8 mouse cellular contexts compared by ENCODE assay signal in the genomic region with DNA sequence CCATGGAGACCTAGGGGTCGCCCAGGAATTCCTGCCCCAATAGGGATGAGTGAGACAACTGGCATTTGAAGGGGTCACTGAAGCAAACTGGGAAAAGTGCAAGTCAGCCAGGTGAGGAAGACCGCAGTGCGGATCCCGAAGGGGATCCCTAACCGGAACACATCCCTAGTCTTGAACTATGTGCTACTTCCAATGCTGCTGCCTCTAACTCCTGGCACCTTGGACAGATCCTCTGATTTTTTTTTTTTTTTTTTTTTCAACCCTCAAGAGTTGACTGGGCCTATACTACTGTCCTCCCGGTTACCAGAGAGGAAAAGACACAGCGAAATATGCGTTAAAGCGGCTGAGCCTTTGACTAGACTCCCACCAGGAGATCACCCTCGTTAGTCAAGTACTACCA. TPM values are rescaled to one million over a fixed set of nuclear protein-coding genes. Genes with fewer than 3 reads are reported as not detected.
DNase-seq lines count a peak whose midpoint lies in the region; ATAC-seq and TF ChIP-seq lines count a peak whose summit lies in the region.

No protein-coding gene starts in this region.

- TF ChIP-seq EP300 in CH12.LX (IDR thresholded peaks at IDR 0.05; ENCODE audit: low read length): no peak

- intact Hi-C loops in heart, postnatal 36 days (cut with DNase I): no loop called here

- no peak for ATAC-seq in heart, embryonic 11.5 days (replicated peaks; ENCODE audit: insufficient number of reproducible peaks, low FRiP score, low TSS enrichment)
- no peak for ATAC-seq in forebrain, embryonic 16.5 days
- ATAC-seq in liver, embryonic 16.5 days (ENCODE audit: low read depth): no peak

- WGBS in heart, embryonic 11.5 days (ENCODE audit: insufficient replicate concordance): 6% methylated on average over 10 of the region's 10 CpGs
- under 1% methylated on average over 10 of the region's 10 CpGs for WGBS in forebrain, embryonic 16.5 days
- WGBS in liver, embryonic 16.5 days (ENCODE audit: insufficient replicate concordance): 15% methylated on average over 10 of the region's 10 CpGs

- peaks cover 8% of the 10 kb centered on the region for H3K4me1 ChIP-seq in heart, embryonic 11.5 days (ENCODE audit: control insufficient read depth, insufficient read depth, low read length)
- H3K4me1 ChIP-seq in CH12.LX (ENCODE audit: control insufficient read depth in 1 of 2, insufficient read depth in 2 of 2): peaks cover 15 to 44% of the 10 kb centered on the region in 2 experiments; a peak in 3 of 4 replicates
- peaks cover 48% of the 10 kb centered on the region for H3K4me1 ChIP-seq in forebrain, embryonic 16.5 days (replicated peaks; ENCODE audit: control insufficient read depth, insufficient read depth, low read length)
- H3K4me1 ChIP-seq in liver, embryonic 16.5 days (ENCODE audit: control insufficient read depth, low read depth, low read length): peaks cover 6% of the 10 kb centered on the region

- peaks cover 54% of the 10 kb centered on the region for H3K27me3 ChIP-seq in heart, embryonic 11.5 days (ENCODE audit: control insufficient read depth, insufficient read depth, low read length)
- no peaks in the 10 kb centered on the region for H3K27me3 ChIP-seq in CH12.LX (replicated peaks)
- no peaks in the 10 kb centered on the region for H3K27me3 ChIP-seq in forebrain, embryonic 16.5 days (replicated peaks; ENCODE audit: control insufficient read depth, insufficient read depth, low read length)
- peaks cover 66% of the 10 kb centered on the region for H3K27me3 ChIP-seq in liver, embryonic 16.5 days (ENCODE audit: control insufficient read depth, insufficient read depth, low read depth, low read length)

- no peak overlapping the region for H3K9ac ChIP-seq in heart, embryonic 11.5 days (ENCODE audit: low read depth, low read length)
- no peak overlapping the region for H3K9ac ChIP-seq in CH12.LX (ENCODE audit: insufficient read depth, low read depth)
- peak overlapping the region; percentile 90 for H3K9ac ChIP-seq in forebrain, embryonic 16.5 days (replicated peaks; ENCODE audit: low read depth, low read length)
- H3K9ac ChIP-seq in liver, embryonic 16.5 days (ENCODE audit: low read depth, low read length): no peak overlapping the region

- TF ChIP-seq RAD21 in CH12.LX (IDR thresholded peaks at IDR 0.05; ENCODE audit: low read depth, low read length): no peak

- no peak for TF ChIP-seq CTCF in CH12.LX (conservative IDR thresholded peaks at IDR 0.05 in 1 of 2, IDR thresholded peaks at IDR 0.05 in 1 of 2; ENCODE audit: low read depth in 2 of 2, low read length in 2 of 2)

- no peak for DNase-seq in heart, postnatal 36 days
- DNase-seq in CH12.LX (ENCODE audit: extremely low read depth): no peak
- DNase-seq in gastrocnemius, postnatal 25 days: no peak
- DNase-seq in adrenal gland, postnatal 25 days: no peak
- DNase-seq in adipocyte (ENCODE audit: low spot score): no peak

- peak overlapping the region; percentile 88 for H3K4me2 ChIP-seq in heart, embryonic 11.5 days
- H3K4me2 ChIP-seq in CH12.LX (ENCODE audit: insufficient read depth, low read depth, poor library complexity, severe bottlenecking): no peak overlapping the region
- H3K4me2 ChIP-seq in forebrain, embryonic 16.5 days (ENCODE audit: low read length): peak overlapping the region; percentile 64
- peak overlapping the region; percentile 54 for H3K4me2 ChIP-seq in liver, embryonic 16.5 days (ENCODE audit: low read depth, low read length)

- in situ Hi-C loops in CH12.LX (cut with MboI; ENCODE audit: low pct_ligation_motif_present, low pct_unique_long_range_greater_than_20kb, low sequenced_read_pairs): no loop called here

- no peaks in the 10 kb centered on the region for H3K36me3 ChIP-seq in heart, embryonic 11.5 days (ENCODE audit: control insufficient read depth, insufficient read depth, low read length)
- peaks cover 20 to 59% of the 10 kb centered on the region in 2 experiments for H3K36me3 ChIP-seq in CH12.LX (replicated peaks in 1 of 2; ENCODE audit: control insufficient read depth in 1 of 2, insufficient read depth in 1 of 2, low read length in 1 of 2)
- peaks cover 20% of the 10 kb centered on the region for H3K36me3 ChIP-seq in forebrain, embryonic 16.5 days (ENCODE audit: control insufficient read depth, insufficient read depth)
- H3K36me3 ChIP-seq in liver, embryonic 16.5 days (ENCODE audit: control insufficient read depth, insufficient read depth): no peaks in the 10 kb centered on the region

- peak overlapping the region; percentile 58 for H3K4me3 ChIP-seq in heart, embryonic 11.5 days (ENCODE audit: low read depth, low read length)
- no peak overlapping the region for H3K4me3 ChIP-seq in CH12.LX (replicated peaks in 1 of 3; ENCODE audit: low read depth in 2 of 3, low read length in 2 of 3, poor library complexity in 1 of 3)
- H3K4me3 ChIP-seq in forebrain, embryonic 16.5 days (replicated peaks; ENCODE audit: low read length): peak overlapping the region; percentile 89
- H3K4me3 ChIP-seq in liver, embryonic 16.5 days (ENCODE audit: low read depth, low read length): peak overlapping the region; percentile 55

- H3K79me2 ChIP-seq in CH12.LX (replicated peaks; ENCODE audit: control insufficient read depth, extremely low read depth, insufficient read depth, poor library complexity, severe bottlenecking): no peaks in the 10 kb centered on the region

- dilution Hi-C loops in CH12.LX (cut with MboI; ENCODE audit: extremely low pct_ligation_motif_present, extremely low pct_unique_long_range_greater_than_20kb, low sequenced_read_pairs): no loop called here

- TF ChIP-seq POLR2A in CH12.LX (IDR thresholded peaks at IDR 0.05; ENCODE audit: low read depth, low read length): no peak

- no peak overlapping the region for H3K27ac ChIP-seq in heart, embryonic 11.5 days (ENCODE audit: low read depth, low read length)
- no peak overlapping the region for H3K27ac ChIP-seq in CH12.LX (ENCODE audit: insufficient read depth, low read depth)
- H3K27ac ChIP-seq in forebrain, embryonic 16.5 days (ENCODE audit: low read length): peak overlapping the region; percentile 88
- H3K27ac ChIP-seq in liver, embryonic 16.5 days (ENCODE audit: low read length): no peak overlapping the region

- H3K9me3 ChIP-seq in heart, embryonic 11.5 days (replicated peaks; ENCODE audit: control insufficient read depth, low read length): no peaks in the 10 kb centered on the region
- H3K9me3 ChIP-seq in CH12.LX (replicated peaks; ENCODE audit: low read length): no peaks in the 10 kb centered on the region
- H3K9me3 ChIP-seq in forebrain, embryonic 16.5 days (ENCODE audit: control insufficient read depth, low read length): no peaks in the 10 kb centered on the region
- no peaks in the 10 kb centered on the region for H3K9me3 ChIP-seq in liver, embryonic 16.5 days (replicated peaks; ENCODE audit: control insufficient read depth, low read length)

RNA-seq across cellular contexts. Expression of gene 1700029I15Rik, which starts 7.3 kb away (rescaled TPM):
- 0.67 and 0.89 TPM in 2 replicates for polyA plus RNA-seq in heart, embryonic 11.5 days (2014; fragmentation: Nextera tagmentation; extraction: Ambion mirVana)
- 1 to 10 TPM; 1.7 TPM for total RNA-seq in heart, postnatal 36 days (2021)
- total RNA-seq in CH12.LX (2012; rRNA removed): 2.9 and 3.4 TPM in 2 replicates
- 0.39 and 0.67 TPM in 2 replicates for total RNA-seq in CH12.LX (2014; rRNA removed)
- 3.0 and 5.0 TPM in 2 replicates for polyA plus RNA-seq in CH12.LX (2012; ENCODE audit: insufficient read length, low read depth)
- 5.7 and 8.6 TPM in 2 replicates for polyA plus RNA-seq in forebrain, embryonic 16.5 days (2015; fragmentation: Nextera tagmentation; extraction: Ambion mirVana)
- polyA plus RNA-seq in liver, embryonic 16.5 days (2015; fragmentation: Nextera tagmentation; extraction: Ambion mirVana): 1.1 and 1.5 TPM in 2 replicates
- 1 to 10 TPM in 1 of 2 experiments, under 1 TPM in 1; 0.87 to 1.0 TPM for total RNA-seq in gastrocnemius, postnatal 25 days (2021)
- 18.7 and 19.1 TPM in 2 replicates for total RNA-seq in adrenal gland, postnatal 25 days (2021)

RNA-seq across cellular contexts. Expression of gene Mapk8ip1, which starts 11.4 kb away (rescaled TPM):
- polyA plus RNA-seq in heart, embryonic 11.5 days (2014; fragmentation: Nextera tagmentation; extraction: Ambion mirVana): 2.7 and 4.1 TPM in 2 replicates
- 1 to 10 TPM; 4.6 to 4.8 TPM for total RNA-seq in heart, postnatal 36 days (2021)
- total RNA-seq in CH12.LX (2012; rRNA removed): 4.1 and 5.4 TPM in 2 replicates
- total RNA-seq in CH12.LX (2014; rRNA removed): 5.0 and 5.5 TPM in 2 replicates
- polyA plus RNA-seq in CH12.LX (2012; ENCODE audit: insufficient read length, low read depth): 11.0 and 13.0 TPM in 2 replicates
- polyA plus RNA-seq in forebrain, embryonic 16.5 days (2015; fragmentation: Nextera tagmentation; extraction: Ambion mirVana): 101 TPM in 2 replicates
- polyA plus RNA-seq in liver, embryonic 16.5 days (2015; fragmentation: Nextera tagmentation; extraction: Ambion mirVana): 1.2 and 1.8 TPM in 2 replicates
- 1 to 10 TPM; 7.9 to 9.2 TPM for total RNA-seq in gastrocnemius, postnatal 25 days (2021)
- 27.0 and 30.8 TPM in 2 replicates for total RNA-seq in adrenal gland, postnatal 25 days (2021)

RNA-seq across cellular contexts. Expression of gene Large2, which starts 15.0 kb away (rescaled TPM):
- polyA plus RNA-seq in heart, embryonic 11.5 days (2014; fragmentation: Nextera tagmentation; extraction: Ambion mirVana): 0.93 and 2.0 TPM in 2 replicates
- not detected for total RNA-seq in heart, postnatal 36 days (2021)
- total RNA-seq in CH12.LX (2012; rRNA removed): 1.4 and 1.5 TPM in 2 replicates
- 0.19 TPM in 1 of 2 replicates, not detected in the other for total RNA-seq in CH12.LX (2014; rRNA removed)
- polyA plus RNA-seq in CH12.LX (2012; ENCODE audit: insufficient read length, low read depth): 0.45 and 0.89 TPM in 2 replicates
- 1.4 and 2.4 TPM in 2 replicates for polyA plus RNA-seq in forebrain, embryonic 16.5 days (2015; fragmentation: Nextera tagmentation; extraction: Ambion mirVana)
- 2.5 and 3.5 TPM in 2 replicates for polyA plus RNA-seq in liver, embryonic 16.5 days (2015; fragmentation: Nextera tagmentation; extraction: Ambion mirVana)
- under 1 TPM; 0.54 to 0.88 TPM for total RNA-seq in gastrocnemius, postnatal 25 days (2021)
- 2.8 and 4.1 TPM in 2 replicates for total RNA-seq in adrenal gland, postnatal 25 days (2021)

RNA-seq across cellular contexts. Expression of gene Pex16, which starts 15.2 kb away (rescaled TPM):
- 12.5 and 13.6 TPM in 2 replicates for polyA plus RNA-seq in heart, embryonic 11.5 days (2014; fragmentation: Nextera tagmentation; extraction: Ambion mirVana)
- total RNA-seq in heart, postnatal 36 days (2021): 10 to 100 TPM; 25.8 to 28.9 TPM
- total RNA-seq in CH12.LX (2012; rRNA removed): 35.1 and 44.0 TPM in 2 replicates
- total RNA-seq in CH12.LX (2014; rRNA removed): 25.0 and 28.7 TPM in 2 replicates
- polyA plus RNA-seq in CH12.LX (2012; ENCODE audit: insufficient read length, low read depth): 36.6 and 37.2 TPM in 2 replicates
- 38.3 and 42.0 TPM in 2 replicates for polyA plus RNA-seq in forebrain, embryonic 16.5 days (2015; fragmentation: Nextera tagmentation; extraction: Ambion mirVana)
- polyA plus RNA-seq in liver, embryonic 16.5 days (2015; fragmentation: Nextera tagmentation; extraction: Ambion mirVana): 23.7 and 24.6 TPM in 2 replicates
- total RNA-seq in gastrocnemius, postnatal 25 days (2021): 10 to 100 TPM; 16.7 to 18.9 TPM
- total RNA-seq in adrenal gland, postnatal 25 days (2021): 169 and 237 TPM in 2 replicates

RNA-seq across cellular contexts. Expression of gene Cry2, which starts 44.2 kb away (rescaled TPM):
- 15.3 and 17.7 TPM in 2 replicates for polyA plus RNA-seq in heart, embryonic 11.5 days (2014; fragmentation: Nextera tagmentation; extraction: Ambion mirVana)
- total RNA-seq in heart, postnatal 36 days (2021): 10 to 100 TPM; 21.8 to 33.4 TPM
- total RNA-seq in CH12.LX (2012; rRNA removed) (8.8 and 12.7 TPM in 2 replicates), CH12.LX (2014; rRNA removed) (3.7 and 4.3 TPM in 2 replicates)
- 15.2 and 15.9 TPM in 2 replicates for polyA plus RNA-seq in CH12.LX (2012; ENCODE audit: insufficient read length, low read depth)
- polyA plus RNA-seq in forebrain, embryonic 16.5 days (2015; fragmentation: Nextera tagmentation; extraction: Ambion mirVana): 40.1 and 46.8 TPM in 2 replicates
- polyA plus RNA-seq in liver, embryonic 16.5 days (2015; fragmentation: Nextera tagmentation; extraction: Ambion mirVana): 13.6 and 15.0 TPM in 2 replicates
- total RNA-seq in gastrocnemius, postnatal 25 days (2021): 10 to 100 TPM; 11.9 to 19.8 TPM
- total RNA-seq in adrenal gland, postnatal 25 days (2021): 35.5 and 44.7 TPM in 2 replicates

Comparison
In these comparisons a context has a peak if more than half of its experiments do, and no peak if none do; other contexts are left out.
1. H3K4me3 ChIP-seq: peak in heart, embryonic 11.5 days (single experiment), forebrain, embryonic 16.5 days (single experiment) and liver, embryonic 16.5 days (single experiment); none in CH12.LX (0 of 3).